Mouse (Mus musculus) hindbrain, embryonic 15.5 days (tissue): ENCODE data around the gene Shank2. TPM values are rescaled to one million over a fixed set of nuclear protein-coding genes. Genes with fewer than 3 reads are reported as not detected.

ENCODE experiments used
- ATAC-seq: fragments of 200-750 bp; cut with Nextera tagmentation; 2 replicates; pipeline ENCODE4 v1.8.0; 2017; ENCODE audit warnings: low read depth, moderate number of reproducible peaks, moderate TSS enrichment; ENCODE audit not compliant: low FRiP score
- H3K27ac ChIP-seq: fragments of 300-500 bp; sonication (generic); replicated peaks from 2 replicates; pipeline ENCODE4 v1.5.1; 2015; ENCODE audit warnings: mild to moderate bottlenecking, inconsistent platforms
- H3K27me3 ChIP-seq: fragments of 300-500 bp; sonication (generic); 2 replicates; pipeline ENCODE4 v1.6.1; 2015; ENCODE audit warnings: control low read depth, inconsistent platforms
- H3K36me3 ChIP-seq: fragments of 300-500 bp; sonication (generic); 2 replicates; pipeline ENCODE4 v1.6.1; 2015; ENCODE audit warnings: control low read depth, inconsistent platforms
- H3K4me1 ChIP-seq: fragments of 300-500 bp; sonication (generic); replicated peaks from 2 replicates; pipeline ENCODE4 v1.6.1; 2015; ENCODE audit warnings: control low read depth, inconsistent platforms
- H3K4me2 ChIP-seq: fragments of 300-500 bp; sonication (generic); 2 replicates; pipeline ENCODE4 v1.6.1; 2015; ENCODE audit warnings: moderate library complexity, mild to moderate bottlenecking, inconsistent platforms
- H3K4me3 ChIP-seq: fragments of 300-500 bp; sonication (generic); 2 replicates; pipeline ENCODE4 v1.5.1; 2015; ENCODE audit warnings: mild to moderate bottlenecking, inconsistent platforms
- H3K9ac ChIP-seq: fragments of 300-500 bp; sonication (generic); 2 replicates; pipeline ENCODE4 v1.6.1; 2015; ENCODE audit warnings: inconsistent platforms
- H3K9me3 ChIP-seq: fragments of 300-500 bp; sonication (generic); 2 replicates; pipeline ENCODE4 v1.6.1; 2016; ENCODE audit warnings: control low read depth, inconsistent platforms
- WGBS: fragments of 180-500 bp; shearing (Covaris S2); methylation state at CpG from one replicate; pipeline ENCODE4 v1.1.7; 2015; 5-methylcytosine and 5-hydroxymethylcytosine counted together
- polyA plus RNA-seq: library from polyadenylated mRNA; unstranded; fragments of >200 nt; fragmentation: Nextera tagmentation; extraction: Ambion mirVana; gene quantifications from 2 replicates; pipeline ENCODE4 v1.2.1, GENCODE M21; 2015

The Shank2 gene
- polyA plus RNA-seq, 1 experiment from 2014 or later, result 10.2 TPM

DNA sequence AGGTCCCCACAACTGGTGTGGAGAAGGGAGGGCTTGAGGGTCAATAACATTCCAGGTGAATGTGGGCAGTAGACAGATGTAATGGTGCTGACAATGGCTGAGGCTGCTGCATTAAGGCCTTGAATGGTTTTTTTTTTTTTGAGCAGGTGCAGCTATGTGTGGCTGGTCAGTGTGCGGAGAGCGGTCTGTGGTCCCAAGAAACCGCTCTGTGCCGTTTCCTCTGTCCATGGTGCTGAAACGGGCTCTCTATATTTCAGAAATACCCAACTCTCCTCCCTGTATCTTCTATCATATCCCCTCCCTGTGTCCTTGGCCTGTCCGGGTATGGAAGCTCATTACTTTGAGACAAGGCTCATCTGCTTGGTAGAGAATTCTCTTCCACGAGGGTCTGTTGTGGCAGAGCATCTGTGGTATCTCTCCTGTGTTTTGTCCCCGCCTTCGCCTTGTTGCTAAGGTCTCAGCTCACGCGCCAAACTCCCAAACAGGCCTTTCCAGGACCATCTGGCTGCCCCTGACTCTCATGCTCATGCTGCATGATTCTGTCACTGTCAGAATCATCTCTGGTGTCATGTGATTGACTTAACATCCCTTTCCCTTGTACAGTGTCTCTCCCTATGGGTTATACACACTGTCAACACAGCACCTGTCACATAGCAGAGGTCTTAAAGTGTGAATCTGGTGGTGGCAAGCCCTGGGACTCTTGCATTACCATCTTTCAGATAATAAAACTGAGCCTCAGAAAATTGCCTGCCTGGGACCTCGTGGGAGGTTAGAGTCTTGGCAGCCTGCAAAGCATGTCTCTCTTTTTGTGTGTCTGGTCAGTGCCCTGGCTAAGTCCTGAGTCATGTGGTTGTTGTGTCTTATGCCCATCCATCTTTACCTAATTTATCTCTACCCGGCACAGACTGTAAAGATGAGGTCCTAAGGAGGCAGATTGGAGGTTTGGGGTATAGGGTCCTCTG is 292.8 kb downstream of the Shank2 start:
- Histone ChIP-seq H3K4me3 (no peak overlapping the region), H3K27me3 (no peaks in the 10 kb centered on the region), H3K4me1 (peaks cover 49% of the 10 kb centered on the region), H3K9me3 (no peaks in the 10 kb centered on the region), H3K36me3 (no peaks in the 10 kb centered on the region), H3K4me2 (no peak overlapping the region), H3K9ac (no peak overlapping the region), H3K27ac (peak overlapping the region; percentile 15; the same call in 1 of the 2 replicates)
- 36% methylated on average over 13 of the region's 13 CpGs for WGBS
- peak; percentile 43; the same call in 1 of the 2 replicates for ATAC-seq

DNA sequence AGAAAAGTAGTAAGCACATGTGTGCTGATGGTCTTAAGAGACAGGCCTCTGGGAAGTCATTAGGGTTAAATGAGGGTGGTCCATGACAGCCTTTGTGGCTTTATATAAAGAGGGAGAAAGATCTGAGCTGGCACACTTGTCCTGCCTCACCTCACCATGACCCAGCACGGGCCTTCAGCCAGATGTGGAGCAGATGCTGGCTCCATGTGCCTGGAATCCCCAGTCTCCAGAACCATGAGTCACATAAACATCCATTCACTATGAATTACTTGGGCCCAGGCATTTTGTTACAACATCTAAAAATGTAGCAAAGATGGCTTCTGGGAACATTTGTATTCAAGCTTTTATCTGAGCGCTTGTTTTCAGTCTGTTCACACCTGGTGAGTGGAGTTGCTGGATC is 297.6 kb downstream of the Shank2 start:
- no peak overlapping the region for H3K27ac ChIP-seq
- no peaks in the 10 kb centered on the region for H3K36me3 ChIP-seq
- peaks cover 16% of the 10 kb centered on the region for H3K4me1 ChIP-seq
- no peak overlapping the region for H3K4me3 ChIP-seq
- 77% methylated on average over 2 of the region's 2 CpGs for WGBS
- H3K4me2 ChIP-seq, result no peak overlapping the region
- H3K9ac ChIP-seq, result no peak overlapping the region
- ATAC-seq, result no peak
- no peaks in the 10 kb centered on the region for H3K27me3 ChIP-seq
- H3K9me3 ChIP-seq, result no peaks in the 10 kb centered on the region

DNA sequence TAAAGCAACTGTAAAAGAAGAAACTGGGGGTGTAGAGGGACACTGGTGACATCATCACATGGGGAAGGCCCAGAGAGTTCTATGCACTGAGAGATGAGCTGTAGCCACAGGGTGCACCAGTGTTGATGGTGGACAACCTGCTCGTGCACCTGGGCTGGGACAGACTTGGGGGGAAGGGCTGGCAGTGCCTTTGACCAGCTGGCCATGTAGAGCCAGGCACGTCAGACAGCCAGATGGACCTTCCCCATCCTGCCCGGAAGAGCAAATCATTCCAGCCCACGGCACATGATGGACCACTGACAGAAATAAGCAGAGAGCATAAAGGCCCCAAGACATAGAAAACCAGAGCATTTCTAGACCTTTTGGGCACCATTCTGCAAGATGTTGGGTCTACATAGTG is 299.9 kb downstream of the Shank2 start:
- Histone ChIP-seq H3K9me3 (no peaks in the 10 kb centered on the region), H3K4me3 (no peak overlapping the region), H3K4me2 (no peak overlapping the region), H3K9ac (no peak overlapping the region), H3K27ac (no peak overlapping the region), H3K27me3 (no peaks in the 10 kb centered on the region), H3K4me1 (peaks cover 7% of the 10 kb centered on the region), H3K36me3 (no peaks in the 10 kb centered on the region)
- ATAC-seq, result no peak
- 80% methylated on average over 4 of the region's 4 CpGs for WGBS

DNA sequence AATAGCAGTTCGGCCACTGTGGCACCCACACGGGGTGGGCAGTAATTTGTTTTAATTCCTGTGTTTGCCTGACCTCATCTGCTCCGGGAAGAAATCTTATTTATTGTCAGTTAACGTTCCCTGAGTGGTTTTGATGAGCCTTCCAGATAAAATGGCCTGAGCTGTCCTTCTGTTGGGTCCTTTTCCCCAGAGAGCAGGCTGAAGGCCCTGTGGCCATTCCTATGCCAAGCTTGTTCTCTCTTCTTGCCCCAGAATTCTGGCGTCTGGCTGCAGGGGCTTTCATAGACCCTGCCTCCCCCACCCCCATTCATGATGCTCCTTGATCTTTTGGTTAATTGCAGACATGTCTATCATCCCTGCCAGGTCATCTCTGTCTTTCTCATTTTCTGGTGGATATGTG is 300.8 kb downstream of the Shank2 start:
- no peaks in the 10 kb centered on the region for H3K27me3 ChIP-seq
- H3K27ac ChIP-seq, result no peak overlapping the region
- H3K4me1 ChIP-seq, result peaks cover 7% of the 10 kb centered on the region
- no peaks in the 10 kb centered on the region for H3K36me3 ChIP-seq
- 39% methylated on average over 5 of the region's 5 CpGs for WGBS
- no peak overlapping the region for H3K9ac ChIP-seq
- ATAC-seq, result no peak
- no peaks in the 10 kb centered on the region for H3K9me3 ChIP-seq
- no peak overlapping the region for H3K4me2 ChIP-seq
- H3K4me3 ChIP-seq, result no peak overlapping the region

DNA sequence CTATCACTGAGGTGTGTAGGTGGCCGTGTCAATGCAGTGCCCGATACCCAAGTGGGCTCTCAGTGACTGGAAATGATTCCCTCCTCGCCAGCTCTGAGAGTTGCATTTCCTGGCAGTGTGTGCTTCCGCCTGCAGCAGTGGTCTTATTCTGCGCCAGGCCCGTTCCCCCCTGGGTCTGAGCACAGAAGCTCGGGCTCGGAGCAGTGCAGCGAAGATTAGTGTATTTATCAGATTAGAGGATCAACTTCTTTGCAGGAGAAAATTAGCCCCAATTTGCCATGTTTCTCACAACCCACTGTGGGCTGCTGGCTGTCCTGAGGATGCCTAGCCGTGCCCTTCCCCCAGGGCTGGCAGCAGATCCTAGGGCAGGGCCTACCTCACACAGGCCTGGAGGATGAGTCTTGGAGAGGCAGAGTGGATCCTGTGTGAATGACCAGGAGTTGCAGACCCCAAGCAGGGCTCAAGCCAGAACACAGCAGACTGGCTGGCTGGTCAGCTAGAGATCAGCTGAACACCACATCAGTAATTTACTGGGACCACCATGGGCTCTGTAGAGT is 306.2 kb downstream of the Shank2 start:
- no peaks in the 10 kb centered on the region for H3K9me3 ChIP-seq
- H3K9ac ChIP-seq, result no peak overlapping the region
- H3K4me1 ChIP-seq, result 0 out of 2 replicates have a peak, but pooled peaks cover 5% of the 10 kb centered on the region
- no peaks in the 10 kb centered on the region for H3K36me3 ChIP-seq
- 60% methylated on average over 10 of the region's 10 CpGs for WGBS
- no peak overlapping the region for H3K4me2 ChIP-seq
- peak; percentile 40; the same call in 1 of the 2 replicates for ATAC-seq
- H3K4me3 ChIP-seq, result no peak overlapping the region
- H3K27me3 ChIP-seq, result no peaks in the 10 kb centered on the region
- 0 out of 2 replicates have a peak overlapping the region, but pooled peaks have one; percentile 10 for H3K27ac ChIP-seq

DNA sequence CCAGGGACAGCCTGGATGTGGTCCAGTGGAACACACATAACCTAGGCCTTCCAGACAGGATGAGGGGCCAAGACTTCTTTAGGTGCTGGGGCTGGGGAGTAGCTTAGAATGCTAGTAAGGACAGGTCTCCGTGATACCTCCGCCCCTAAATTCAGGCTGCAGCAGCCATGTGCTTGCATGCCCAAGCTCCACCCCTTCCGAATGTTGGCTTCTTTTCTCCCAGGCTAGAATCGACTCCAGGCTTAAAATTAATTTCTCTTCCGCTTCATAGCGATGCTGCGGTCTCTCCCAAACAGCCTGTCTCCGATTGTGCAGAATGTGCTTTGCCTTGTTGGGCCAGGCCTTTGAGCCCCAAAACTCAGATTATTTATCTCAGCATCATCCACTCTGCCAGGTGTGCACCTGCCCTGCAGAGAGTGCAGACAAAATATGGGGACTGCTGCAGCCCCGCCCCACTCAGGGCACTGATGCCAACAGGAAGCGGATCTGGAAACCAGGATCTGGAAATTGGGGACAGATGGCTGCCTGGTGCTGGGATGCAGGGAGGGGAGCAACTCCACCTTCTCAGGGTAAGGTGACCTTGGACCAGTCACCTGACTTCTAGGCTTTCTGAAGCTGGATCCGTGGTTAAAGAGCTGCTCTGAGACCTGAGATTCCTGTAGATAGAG is 312.8 kb downstream of the Shank2 start:
- Histone ChIP-seq H3K4me2 (no peak overlapping the region), H3K27ac (no peak overlapping the region)

DNA sequence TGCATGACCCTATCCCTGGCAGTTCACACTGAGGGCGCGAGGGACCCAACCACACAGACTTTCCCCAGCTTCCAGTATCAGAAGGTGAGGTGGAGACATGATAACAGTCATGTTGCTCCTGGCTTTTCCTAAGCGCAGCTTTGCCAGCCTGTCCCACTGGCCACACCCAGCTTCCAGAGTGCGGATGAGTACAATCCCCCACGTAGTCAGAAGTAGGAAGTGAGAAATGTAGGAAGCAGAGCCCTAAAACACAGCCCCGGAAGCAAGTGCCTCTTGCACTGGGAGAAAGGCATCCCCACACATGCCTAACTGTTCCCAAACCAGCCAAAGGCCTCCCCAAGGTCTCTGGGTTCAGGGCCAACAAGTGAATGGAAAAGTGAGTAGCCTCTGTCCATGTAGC is 314.5 kb downstream of the Shank2 start:
- 89% methylated on average over 6 of the region's 6 CpGs for WGBS
- Histone ChIP-seq H3K36me3 (no peaks in the 10 kb centered on the region), H3K4me3 (no peak overlapping the region), H3K27ac (no peak overlapping the region), H3K9me3 (no peaks in the 10 kb centered on the region), H3K9ac (no peak overlapping the region), H3K4me1 (peaks cover 14% of the 10 kb centered on the region), H3K4me2 (no peak overlapping the region), H3K27me3 (no peaks in the 10 kb centered on the region)
- ATAC-seq, result no peak

More for the DNA sequence above, 312.8 kb downstream of the Shank2 start:
- Histone ChIP-seq H3K36me3 (no peaks in the 10 kb centered on the region), H3K9me3 (no peaks in the 10 kb centered on the region), H3K27me3 (no peaks in the 10 kb centered on the region), H3K4me1 (peaks cover 14% of the 10 kb centered on the region), H3K9ac (no peak overlapping the region), H3K4me3 (no peak overlapping the region)
- no peak for ATAC-seq
- WGBS, result 80% methylated on average over 11 of the region's 11 CpGs

DNA sequence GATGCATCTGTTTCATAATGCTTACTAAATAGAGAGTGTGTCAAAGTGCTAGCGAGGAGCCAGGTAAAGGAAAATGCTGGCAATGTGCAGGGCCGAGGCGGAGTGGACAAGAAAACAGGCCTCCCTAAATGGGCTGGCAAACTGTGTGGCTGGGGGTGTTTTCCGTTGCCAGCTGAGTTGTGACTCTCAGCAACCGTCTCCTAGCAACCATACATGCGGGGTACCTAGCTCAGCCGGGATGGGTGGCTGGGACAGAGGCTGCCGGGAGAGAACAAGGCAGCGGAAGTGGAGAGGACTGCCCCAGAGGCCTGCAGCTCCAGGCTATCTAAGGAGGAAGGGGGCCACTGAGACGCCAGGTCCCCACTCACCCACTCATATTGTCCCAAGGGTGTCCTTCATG is 315.1 kb downstream of the Shank2 start:
- Histone ChIP-seq H3K36me3 (no peaks in the 10 kb centered on the region), H3K4me3 (no peak overlapping the region), H3K4me2 (no peak overlapping the region), H3K27ac (no peak overlapping the region), H3K4me1 (peaks cover 14% of the 10 kb centered on the region), H3K27me3 (no peaks in the 10 kb centered on the region), H3K9ac (no peak overlapping the region), H3K9me3 (no peaks in the 10 kb centered on the region)
- peak; percentile 51 for ATAC-seq
- WGBS, result 16% methylated on average over 10 of the region's 10 CpGs

DNA sequence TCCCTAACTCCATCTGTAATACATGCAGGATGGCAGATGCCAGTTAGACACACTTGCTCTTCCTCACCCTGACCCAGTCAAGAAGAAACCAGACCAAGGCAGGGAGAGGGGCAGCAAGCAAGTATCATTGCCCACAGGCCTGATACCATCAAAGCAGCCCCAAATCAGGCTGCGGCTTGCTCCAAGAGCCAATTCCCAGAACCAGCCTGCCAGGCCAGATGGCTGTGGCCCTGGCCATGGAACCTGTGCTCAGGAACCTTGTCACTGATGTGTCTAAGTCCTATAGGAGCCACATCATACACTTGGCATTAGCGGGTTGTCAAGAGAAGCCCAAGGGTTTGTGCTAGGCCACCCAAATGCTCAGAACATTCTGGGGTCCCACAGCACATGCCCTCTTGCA is 322.3 kb downstream of the Shank2 start:
- H3K27me3 ChIP-seq, result no peaks in the 10 kb centered on the region
- H3K4me1 ChIP-seq, result no peaks in the 10 kb centered on the region; the same call in none of the 2 replicates
- no peak overlapping the region for H3K4me2 ChIP-seq
- H3K36me3 ChIP-seq, result no peaks in the 10 kb centered on the region
- 89% methylated on average over 2 of the region's 2 CpGs for WGBS
- H3K27ac ChIP-seq, result no peak overlapping the region
- no peak overlapping the region for H3K9ac ChIP-seq
- H3K4me3 ChIP-seq, result no peak overlapping the region
- no peaks in the 10 kb centered on the region for H3K9me3 ChIP-seq
- no peak for ATAC-seq

DNA sequence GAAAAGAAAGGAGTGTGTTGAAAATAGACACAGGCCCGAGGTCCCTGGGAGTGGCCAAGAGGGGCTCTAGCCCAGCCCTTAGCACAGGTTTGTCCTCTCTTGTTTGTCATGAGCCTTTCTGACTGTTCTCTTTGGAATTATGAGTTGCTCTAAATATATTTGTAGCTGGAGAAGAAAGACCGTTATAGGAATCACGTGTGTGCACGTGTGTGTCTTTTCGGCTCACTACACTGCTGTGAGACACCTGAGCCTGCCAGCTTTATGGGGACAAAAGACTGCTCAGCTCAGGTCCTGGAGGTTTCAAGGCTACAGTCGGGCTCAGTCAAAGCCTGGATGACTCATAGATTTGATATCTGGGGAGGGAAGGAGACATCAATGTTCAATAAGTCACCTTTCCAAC is 323.1 kb downstream of the Shank2 start:
- no peaks in the 10 kb centered on the region for H3K27me3 ChIP-seq
- no peak for ATAC-seq
- 82% methylated on average over 6 of the region's 6 CpGs for WGBS
- H3K27ac ChIP-seq, result no peak overlapping the region
- H3K4me1 ChIP-seq, result no peaks in the 10 kb centered on the region; the same call in none of the 2 replicates
- H3K4me3 ChIP-seq, result no peak overlapping the region
- H3K4me2 ChIP-seq, result no peak overlapping the region
- no peak overlapping the region for H3K9ac ChIP-seq
- no peaks in the 10 kb centered on the region for H3K36me3 ChIP-seq
- H3K9me3 ChIP-seq, result no peaks in the 10 kb centered on the region

DNA sequence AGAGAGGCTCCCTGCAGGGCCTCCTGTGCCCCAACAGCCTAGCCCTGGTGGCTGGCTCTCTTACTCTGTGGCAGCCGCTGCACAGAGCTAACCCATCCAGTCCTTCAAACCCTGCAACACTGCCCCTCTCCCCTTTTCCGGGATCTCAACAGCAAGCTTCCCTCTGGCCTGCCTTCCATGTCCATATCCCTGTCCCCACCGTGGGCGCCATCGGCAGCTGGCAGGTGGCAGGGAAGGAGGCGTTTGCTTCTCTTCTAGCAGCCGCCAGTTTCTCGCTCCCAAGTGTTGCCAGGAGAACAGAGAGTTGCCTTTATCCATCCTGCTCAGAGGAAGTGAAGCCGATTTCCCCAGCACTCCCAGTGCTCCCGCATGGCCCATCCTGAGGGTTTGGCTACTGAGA is 323.9 kb downstream of the Shank2 start:
- WGBS, result 87% methylated on average over 10 of the region's 10 CpGs
- no peak for ATAC-seq
- Histone ChIP-seq H3K4me3 (no peak overlapping the region), H3K36me3 (no peaks in the 10 kb centered on the region), H3K9ac (no peak overlapping the region), H3K4me2 (no peak overlapping the region), H3K27me3 (no peaks in the 10 kb centered on the region), H3K4me1 (no peaks in the 10 kb centered on the region; the same call in none of the 2 replicates), H3K9me3 (no peaks in the 10 kb centered on the region), H3K27ac (no peak overlapping the region)

DNA sequence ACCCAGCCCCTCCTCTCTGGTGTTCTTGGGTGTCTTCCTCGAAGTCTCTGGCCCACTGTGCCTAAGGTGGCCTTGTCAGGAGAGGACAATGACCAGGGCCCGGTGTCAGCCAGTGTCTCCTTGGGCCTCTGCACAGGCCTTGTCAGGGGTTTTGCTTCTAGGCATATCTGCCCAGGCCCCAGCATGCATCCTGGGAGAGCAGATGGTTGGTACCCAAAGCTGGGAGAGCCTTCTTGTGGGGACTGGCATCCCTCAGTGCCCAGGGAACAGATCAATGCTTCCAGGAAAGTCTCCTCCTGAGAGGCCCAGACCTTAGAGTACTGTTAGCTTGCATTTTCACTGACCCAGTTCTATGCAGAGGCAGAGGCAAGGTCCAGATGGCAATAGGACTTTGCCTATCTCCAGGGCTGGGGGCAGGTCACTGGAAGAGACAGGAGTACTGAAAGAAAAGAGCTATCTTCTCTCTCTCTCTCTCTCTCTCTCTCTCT is 327.7 kb downstream of the Shank2 start:
- Histone ChIP-seq H3K4me3 (no peak overlapping the region), H3K4me1 (no peaks in the 10 kb centered on the region; the same call in none of the 2 replicates), H3K36me3 (no peaks in the 10 kb centered on the region), H3K9ac (no peak overlapping the region), H3K27me3 (no peaks in the 10 kb centered on the region), H3K9me3 (no peaks in the 10 kb centered on the region), H3K4me2 (no peak overlapping the region), H3K27ac (no peak overlapping the region)
- no peak for ATAC-seq
- WGBS, result 87% methylated on average over 2 of the region's 2 CpGs
